Mouse (Mus musculus) heart, adult 2 months (tissue): ENCODE measurements around the gene Hoxc9. TPM values are rescaled to one million over a fixed set of nuclear protein-coding genes. Genes with fewer than 3 reads are reported as not detected.

Experiments used
- DNase-seq, 2 experiments: peaks; one replicate each; pipeline ENCODE4 v3.0.0; 2021
- H3K27ac ChIP-seq: fragments of 200-600 bp; 2 replicates; pipeline ENCODE4 v1.8.1; 2022
- H3K27me3 ChIP-seq: fragments of 200-500 bp; 2 replicates; pipeline ENCODE4 v1.6.1; 2012; ENCODE audit warnings: mild to moderate bottlenecking, low read length, inconsistent platforms, mixed read lengths; ENCODE audit not compliant: control insufficient read depth, insufficient read depth
- H3K36me3 ChIP-seq: fragments of 200-500 bp; 2 replicates; pipeline ENCODE4 v1.6.1; 2012; ENCODE audit warnings: low read length, inconsistent platforms; ENCODE audit not compliant: control insufficient read depth, insufficient read depth
- H3K4me1 ChIP-seq: fragments of 200-500 bp; 2 replicates; pipeline ENCODE4 v1.6.1; 2011; ENCODE audit warnings: low read length; ENCODE audit not compliant: control insufficient read depth, insufficient read depth
- H3K4me3 ChIP-seq: fragments of 200-600 bp; 2 replicates; pipeline ENCODE4 v1.8.1; 2022
- H3K79me2 ChIP-seq: fragments of 200-500 bp; replicated peaks from 2 replicates; pipeline ENCODE4 v1.6.1; 2012; ENCODE audit warnings: mild to moderate bottlenecking, inconsistent platforms, low read length, moderate library complexity, mixed read lengths; ENCODE audit not compliant: control insufficient read depth, insufficient read depth
- H3K9ac ChIP-seq: fragments of 200-500 bp; 2 replicates; pipeline ENCODE4 v1.6.1; 2012; ENCODE audit warnings: low read depth, mild to moderate bottlenecking, control low read depth, inconsistent platforms, low read length, mixed read lengths
- CTCF ChIP-seq: fragments of 200-600 bp; IDR thresholded peaks from 2 replicates; pipeline ENCODE4 v1.8.1; 2022; ENCODE audit warnings: antibody characterized with exemption, mild to moderate bottlenecking, moderate library complexity
- EP300 ChIP-seq: fragments of 200-500 bp; IDR thresholded peaks from 2 replicates; pipeline ENCODE4 v1.6.1; 2011; ENCODE audit warnings: low read depth, low read length, control low read depth; ENCODE audit not compliant: insufficient read depth
- POLR2A ChIP-seq: fragments of 200-500 bp; IDR thresholded peaks from 2 replicates; pipeline ENCODE4 v1.6.1; 2011; ENCODE audit warnings: mild to moderate bottlenecking, low read depth, low read length, control low read depth; ENCODE audit not compliant: insufficient read depth
- WGBS: fragments of 180-500 bp; shearing (Covaris S2); methylation state at CpG from one replicate; pipeline ENCODE4 v1.1.7; 2018; 5-methylcytosine and 5-hydroxymethylcytosine counted together
- intact Hi-C: fragments of 180-260 bp; cut with DNase I; formaldehyde crosslinking; loops from one replicate; pipeline ENCODE4 v1.15.1; 2025
- polyA plus RNA-seq: library from polyadenylated mRNA; depleted of rRNA; stranded (reverse); fragments of >200 nt; gene quantifications from 2 replicates; pipeline ENCODE4 v1.2.3, GENCODE M21; 2012
- total RNA-seq, 2 experiments: library from RNA; stranded (reverse); gene quantifications; 2 replicates each; pipeline ENCODE4 v1.2.3; 2021

The Hoxc9 gene
- total and polyA plus RNA-seq, 3 experiments = not detected

DNA sequence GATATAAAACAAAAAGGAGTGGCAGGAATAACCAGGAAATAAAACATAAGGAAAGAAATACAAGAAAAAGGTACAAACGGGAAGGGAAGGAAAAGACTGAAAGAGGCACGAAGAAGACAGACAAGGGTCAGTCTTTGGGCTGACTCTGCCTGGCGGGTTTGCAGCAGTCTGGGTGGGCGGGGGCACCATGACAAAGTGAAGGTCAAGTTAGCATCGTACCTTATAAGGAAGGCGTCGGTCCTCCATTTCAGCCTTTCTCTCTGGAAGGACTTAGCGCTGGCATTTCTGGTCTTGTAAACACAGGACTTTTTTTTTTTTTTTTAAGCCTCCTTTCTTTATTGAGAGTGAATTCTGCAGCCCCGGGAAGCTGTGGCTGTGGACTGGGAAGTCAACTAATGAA, 29.0 kb upstream of the Hoxc9 start:
- no peaks in the 10 kb centered on the region for H3K79me2 ChIP-seq

DNA sequence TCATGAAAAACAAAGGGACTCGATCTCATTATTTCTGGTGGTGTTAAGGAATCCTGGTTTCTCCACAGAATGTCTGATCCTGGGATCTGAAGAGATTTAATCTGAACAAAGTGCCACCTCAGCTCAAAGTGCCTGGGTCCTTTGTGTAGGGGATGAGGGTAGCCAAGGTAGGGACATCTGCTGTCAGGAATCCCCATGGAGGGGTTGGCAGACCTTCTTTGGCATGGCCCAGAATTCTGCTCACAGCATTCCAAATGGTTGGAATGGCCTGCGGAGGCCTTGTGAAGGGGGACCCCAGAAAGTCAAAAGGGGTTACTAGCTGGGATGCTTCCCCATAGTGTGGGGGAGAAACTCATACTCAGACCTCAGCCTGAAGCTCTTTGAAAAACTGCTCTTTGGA, 27.4 kb upstream of the Hoxc9 start:
- H3K4me3 ChIP-seq = no peak overlapping the region
- H3K79me2 ChIP-seq = no peaks in the 10 kb centered on the region
- H3K36me3 ChIP-seq = no peaks in the 10 kb centered on the region
- no peak for DNase-seq
- H3K4me1 ChIP-seq = no peaks in the 10 kb centered on the region
- TF ChIP-seq POLR2A (no peak), EP300 (no peak), CTCF (no peak)
- no peak overlapping the region for H3K9ac ChIP-seq
- no peak overlapping the region for H3K27ac ChIP-seq
- 13% methylated on average over 2 of the region's 2 CpGs for WGBS
- intact Hi-C loops = no loop called here
- peaks cover 26% of the 10 kb centered on the region for H3K27me3 ChIP-seq

More for the DNA sequence above, 29.0 kb upstream of the Hoxc9 start:
- intact Hi-C loops = no loop called here
- H3K9ac ChIP-seq = no peak overlapping the region
- H3K4me1 ChIP-seq = no peaks in the 10 kb centered on the region
- H3K4me3 ChIP-seq = no peak overlapping the region
- 4% methylated on average over 9 of the region's 9 CpGs for WGBS
- TF ChIP-seq EP300 (no peak), POLR2A (no peak), CTCF (no peak)
- DNase-seq = no peak
- H3K27ac ChIP-seq = no peak overlapping the region
- no peaks in the 10 kb centered on the region for H3K36me3 ChIP-seq
- peaks cover 32% of the 10 kb centered on the region for H3K27me3 ChIP-seq

DNA sequence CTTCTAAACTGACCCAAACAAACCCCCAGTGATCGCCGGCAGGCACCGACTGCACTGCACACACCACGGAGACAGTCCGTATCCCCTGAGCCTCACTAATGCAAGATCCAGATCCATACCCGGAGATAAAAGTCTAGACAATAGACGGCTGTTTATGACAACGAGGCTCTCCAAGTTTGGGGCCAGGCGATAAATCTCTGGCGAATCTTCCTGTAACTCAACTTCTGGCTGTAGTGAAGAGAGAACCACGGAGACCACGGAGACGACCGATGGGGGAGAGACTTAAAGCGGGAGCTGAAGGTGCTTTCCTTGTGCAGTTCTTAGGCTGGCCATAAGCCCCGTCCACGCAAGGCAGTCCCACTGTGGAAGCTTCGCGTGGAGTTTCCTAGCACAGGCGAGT, 26.5 kb upstream of the Hoxc9 start:
- H3K4me1 ChIP-seq = no peaks in the 10 kb centered on the region
- H3K4me3 ChIP-seq = no peak overlapping the region
- TF ChIP-seq CTCF = no peak
- TF ChIP-seq EP300 = no peak
- no peak for TF ChIP-seq POLR2A
- WGBS = 3% methylated on average over 20 of the region's 20 CpGs
- no peak overlapping the region for H3K9ac ChIP-seq
- intact Hi-C loops = no loop called here
- H3K27me3 ChIP-seq = peaks cover 32% of the 10 kb centered on the region
- H3K79me2 ChIP-seq = no peaks in the 10 kb centered on the region
- no peak overlapping the region for H3K27ac ChIP-seq
- no peaks in the 10 kb centered on the region for H3K36me3 ChIP-seq
- no peak for DNase-seq

DNA sequence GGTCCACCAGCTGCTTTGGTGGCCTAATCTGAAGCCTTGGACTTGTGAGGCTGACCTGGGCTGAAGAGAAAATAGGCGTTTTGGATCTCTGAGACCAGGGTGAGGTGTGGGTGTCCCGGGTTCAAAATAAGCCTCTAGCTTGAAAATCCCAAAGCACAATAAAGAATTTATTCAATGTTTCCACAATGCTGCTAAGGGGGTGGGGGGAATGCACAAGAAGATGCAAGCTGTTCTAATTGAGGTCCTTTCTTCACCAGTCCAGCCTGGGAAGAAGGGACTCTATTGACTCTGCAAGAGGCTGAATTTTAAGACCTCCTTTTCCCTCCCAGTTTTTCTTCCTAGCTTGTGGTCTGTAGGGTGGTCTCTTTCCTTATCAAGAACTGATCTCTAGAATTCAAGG, 25.4 kb upstream of the Hoxc9 start:
- no peak for DNase-seq
- no peak overlapping the region for H3K27ac ChIP-seq
- peaks cover 37% of the 10 kb centered on the region for H3K27me3 ChIP-seq
- no peak overlapping the region for H3K9ac ChIP-seq
- no peak overlapping the region for H3K4me3 ChIP-seq
- WGBS = 9% methylated on average over 2 of the region's 2 CpGs
- H3K4me1 ChIP-seq = no peaks in the 10 kb centered on the region
- H3K79me2 ChIP-seq = no peaks in the 10 kb centered on the region
- intact Hi-C loops = no loop called here
- no peaks in the 10 kb centered on the region for H3K36me3 ChIP-seq
- no peak for TF ChIP-seq CTCF
- no peak for TF ChIP-seq POLR2A
- no peak for TF ChIP-seq EP300

DNA sequence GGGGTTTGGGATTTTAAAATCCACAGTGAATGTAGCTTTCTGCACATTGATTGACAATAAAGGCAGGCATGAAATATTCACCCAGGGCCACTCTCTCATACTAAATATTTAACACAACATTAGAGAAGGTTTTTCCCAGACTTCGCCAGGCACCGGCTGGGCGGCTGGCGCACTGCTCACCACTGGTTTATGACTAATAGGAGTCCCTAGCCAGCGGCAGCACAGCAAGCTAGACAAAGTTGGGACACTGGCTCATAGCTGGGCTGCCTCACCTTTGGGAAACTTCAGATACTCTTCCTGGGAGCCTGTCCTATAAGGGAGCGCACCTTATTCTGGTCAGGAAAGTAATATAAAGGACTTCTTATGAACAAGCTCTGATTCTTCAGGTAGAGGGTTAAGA, 22.7 kb upstream of the Hoxc9 start:
- TF ChIP-seq EP300 (no peak), POLR2A (no peak), CTCF (no peak)
- H3K79me2 ChIP-seq = no peaks in the 10 kb centered on the region
- no peaks in the 10 kb centered on the region for H3K36me3 ChIP-seq
- no peak overlapping the region for H3K27ac ChIP-seq
- DNase-seq = no peak
- no peaks in the 10 kb centered on the region for H3K4me1 ChIP-seq
- WGBS = 9% methylated on average over 6 of the region's 6 CpGs
- intact Hi-C loops = no loop called here
- peaks cover 43% of the 10 kb centered on the region for H3K27me3 ChIP-seq
- H3K9ac ChIP-seq = no peak overlapping the region
- H3K4me3 ChIP-seq = no peak overlapping the region

DNA sequence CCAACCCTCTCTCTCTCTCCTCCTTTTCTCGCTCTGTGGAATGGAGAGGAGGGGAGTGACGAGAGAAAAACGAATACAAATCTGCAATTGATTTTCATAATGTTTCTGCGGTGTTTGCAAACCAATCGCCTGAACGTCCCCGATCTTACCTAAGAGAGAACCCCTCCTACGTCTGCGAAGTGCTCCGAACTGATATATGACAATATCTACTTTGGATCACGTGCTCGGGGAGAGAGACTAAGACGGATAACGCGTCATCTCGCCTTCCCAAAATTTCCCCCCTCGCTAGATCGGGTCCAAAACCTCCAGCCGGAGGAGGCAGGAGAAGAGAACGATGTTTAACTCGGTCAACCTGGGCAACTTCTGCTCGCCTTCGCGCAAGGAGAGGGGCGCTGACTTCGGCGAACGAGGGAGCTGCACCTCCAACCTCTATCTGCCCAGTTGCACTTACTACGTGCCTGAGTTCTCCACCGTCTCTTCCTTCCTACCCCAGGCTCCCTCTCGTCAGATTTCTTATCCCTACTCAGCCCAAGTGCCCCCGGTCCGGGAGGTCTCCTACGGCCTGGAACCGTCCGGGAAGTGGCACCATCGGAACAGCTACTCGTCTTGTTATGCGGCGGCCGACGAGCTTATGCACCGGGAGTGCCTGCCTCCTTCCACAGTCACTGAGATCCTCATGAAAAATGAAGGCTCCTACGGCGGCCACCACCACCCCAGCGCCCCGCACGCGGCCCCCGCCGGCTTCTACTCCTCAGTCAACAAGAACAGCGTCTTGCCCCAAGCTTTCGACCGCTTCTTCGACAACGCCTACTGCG, 21.8 kb upstream of the Hoxc9 start, which contains the start of gene Hoxc11:
Hoxc11 (plus strand) TSS at position 236 of the 815 bp plus-strand sequence.
- DNase-seq = no peak
- H3K4me3 ChIP-seq = no peak within 1 kb of the TSS

More for the DNA sequence above, 21.8 kb upstream of the Hoxc9 start, which contains the start of gene Hoxc11:
- WGBS = 2% methylated on average over 57 of the region's 57 CpGs
- no peak for TF ChIP-seq POLR2A
- no peak for TF ChIP-seq CTCF
- no peak for TF ChIP-seq EP300
- Histone ChIP-seq H3K36me3 (no peaks in the 10 kb centered on the region), H3K9ac (no peak within 1 kb of the TSS), H3K27me3 (peaks cover 40% of the 10 kb centered on the region), H3K27ac (no peak within 1 kb of the TSS), H3K4me1 (no peaks in the 10 kb centered on the region), H3K79me2 (no peaks in the 10 kb centered on the region)
- intact Hi-C loops = no loop called here
